Mouse (Mus musculus): ENCODE data around the gene Arfgef3. TPM values are rescaled to one million over a fixed set of nuclear protein-coding genes. Genes with fewer than 3 reads are reported as not detected.

Arfgef3 gene
- 3.6 and 4.0 TPM in 2 replicates for total RNA-seq (2012; rRNA removed)

DNA sequence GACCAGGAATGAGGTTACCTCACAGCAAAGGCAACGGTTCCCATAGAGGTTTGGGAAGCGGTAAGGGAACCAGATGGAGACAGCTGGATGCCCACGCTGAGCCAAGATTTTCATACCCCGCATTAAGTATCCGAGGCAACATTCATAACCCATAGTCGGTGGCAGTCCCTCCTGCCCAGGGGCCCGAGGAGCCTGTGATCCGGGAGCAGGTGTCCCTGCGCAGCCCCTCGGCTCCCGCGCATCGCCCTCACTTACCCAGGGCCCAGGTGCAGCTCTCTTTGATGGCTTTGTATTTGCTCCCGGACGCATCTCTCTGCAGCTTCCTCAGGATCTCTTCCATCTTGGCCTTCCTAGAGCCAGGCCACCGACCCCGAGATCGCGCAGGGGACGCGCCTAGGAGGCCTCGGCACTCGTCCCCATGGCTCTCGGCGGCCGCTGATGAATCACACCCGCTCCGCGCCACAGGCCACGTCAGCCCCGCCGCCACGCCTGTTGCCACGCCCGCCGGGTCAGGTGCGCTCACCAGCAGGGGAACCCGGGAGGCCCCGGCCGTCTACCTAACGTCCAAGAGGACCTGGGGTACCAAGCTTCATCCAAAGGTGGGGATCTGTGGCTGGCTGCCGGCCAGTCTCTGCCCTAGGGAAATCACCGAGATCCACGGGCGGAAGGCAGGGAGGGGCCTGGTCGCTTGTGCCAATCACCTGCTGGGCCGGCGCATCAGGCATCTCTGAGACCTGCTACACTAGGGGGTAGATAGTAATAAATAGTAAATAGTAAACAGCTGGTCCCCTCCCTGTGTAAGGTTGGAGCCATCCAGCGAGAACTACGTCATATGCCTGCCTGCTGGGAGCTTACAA lies at the start of gene Arfgef3:
Gene Arfgef3 (minus strand): TSS at position 664 of the 857 bp plus-strand sequence.
- H3K4me1 ChIP-seq (ENCODE audit: control insufficient read depth in 2 of 2, insufficient read depth in 2 of 2, low read length in 2 of 2, poor library complexity in 1 of 2): no peaks in the 10 kb centered on the region
- DNase-seq (ENCODE audit: low read depth, low spot score): no peak
- H3K9ac ChIP-seq (ENCODE audit: insufficient read depth, low read depth, low read length, poor library complexity, severe bottlenecking): peak within 1 kb of the TSS; percentile 68
- in situ Hi-C loops (cut with MboI; ENCODE audit: low sequenced_read_pairs in 2 of 2, unreplicated experiment in 2 of 2): no loop called here
- peak within 1 kb of the TSS; percentile 53 to 78 for H3K4me3 ChIP-seq (ENCODE audit: insufficient read depth in 1 of 2, low read depth in 1 of 2, low read length in 2 of 2, poor library complexity in 1 of 2, severe bottlenecking in 1 of 2)
- H3K9me3 ChIP-seq (ENCODE audit: control insufficient read depth, insufficient read depth, low read depth, low read length): no peaks in the 10 kb centered on the region
- TF ChIP-seq ZNF384 (IDR thresholded peaks at IDR 0.05; ENCODE audit: low read depth, low read length): no peak
- TF ChIP-seq ZC3H11A (IDR thresholded peaks at IDR 0.05; ENCODE audit: borderline replicate concordance, low read depth, low read length): no peak
- no peak for TF ChIP-seq HCFC1 (IDR thresholded peaks at IDR 0.05; ENCODE audit: borderline replicate concordance, insufficient read depth, low read length)
- TF ChIP-seq MAFK (IDR thresholded peaks at IDR 0.05; ENCODE audit: insufficient read depth, low read depth, low read length): no peak
- no peak for TF ChIP-seq CHD2 (IDR thresholded peaks at IDR 0.05; ENCODE audit: low read depth, low read length)
- no peaks in the 10 kb centered on the region for H3K36me3 ChIP-seq (ENCODE audit: control insufficient read depth, insufficient read depth, low read length, poor library complexity, severe bottlenecking)
- no peak within 1 kb of the TSS for H3K27ac ChIP-seq (ENCODE audit: insufficient read depth, low read depth, low read length, poor library complexity, severe bottlenecking)

DNA sequence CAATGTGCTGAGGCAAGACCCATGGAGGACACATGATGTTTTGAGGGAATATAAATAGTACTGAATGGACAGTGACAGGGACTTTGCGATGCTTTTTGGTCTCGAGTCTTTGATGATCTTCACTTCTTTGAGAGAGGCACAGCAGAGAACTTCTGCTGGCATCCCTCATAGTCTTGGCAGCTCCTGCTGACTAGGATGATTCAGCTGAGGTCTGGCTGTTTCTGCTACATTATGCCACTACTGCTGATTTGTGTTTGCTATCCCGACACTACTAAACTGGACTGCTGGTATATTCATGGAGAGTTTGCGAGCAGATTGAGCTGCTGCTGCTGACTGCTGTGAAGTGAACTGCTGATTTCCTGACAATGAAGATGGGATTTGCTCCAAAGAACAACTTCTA lies 46.3 kb upstream of the Arfgef3 start:
- in situ Hi-C loops (cut with MboI; ENCODE audit: low sequenced_read_pairs in 2 of 2, unreplicated experiment in 2 of 2): no loop called here
- Histone ChIP-seq H3K4me1 (ENCODE audit: control insufficient read depth in 2 of 2, insufficient read depth in 2 of 2, low read length in 2 of 2, poor library complexity in 1 of 2) (peaks cover 0 to 5% of the 10 kb centered on the region in 2 experiments; a peak in 2 of 4 replicates), H3K36me3 (ENCODE audit: control insufficient read depth, insufficient read depth, low read length, poor library complexity, severe bottlenecking) (no peaks in the 10 kb centered on the region), H3K9ac (ENCODE audit: insufficient read depth, low read depth, low read length, poor library complexity, severe bottlenecking) (no peak overlapping the region), H3K4me3 (ENCODE audit: insufficient read depth in 1 of 2, low read depth in 1 of 2, low read length in 2 of 2, poor library complexity in 1 of 2, severe bottlenecking in 1 of 2) (no peak overlapping the region), H3K27ac (ENCODE audit: insufficient read depth, low read depth, low read length, poor library complexity, severe bottlenecking) (no peak overlapping the region), H3K9me3 (ENCODE audit: control insufficient read depth, insufficient read depth, low read depth, low read length) (no peaks in the 10 kb centered on the region)
- no peak for TF ChIP-seq ZC3H11A (IDR thresholded peaks at IDR 0.05; ENCODE audit: borderline replicate concordance, low read depth, low read length)
- no peak for TF ChIP-seq HCFC1 (IDR thresholded peaks at IDR 0.05; ENCODE audit: borderline replicate concordance, insufficient read depth, low read length)
- TF ChIP-seq CHD2 (IDR thresholded peaks at IDR 0.05; ENCODE audit: low read depth, low read length): no peak
- DNase-seq (ENCODE audit: low read depth, low spot score): no peak

DNA sequence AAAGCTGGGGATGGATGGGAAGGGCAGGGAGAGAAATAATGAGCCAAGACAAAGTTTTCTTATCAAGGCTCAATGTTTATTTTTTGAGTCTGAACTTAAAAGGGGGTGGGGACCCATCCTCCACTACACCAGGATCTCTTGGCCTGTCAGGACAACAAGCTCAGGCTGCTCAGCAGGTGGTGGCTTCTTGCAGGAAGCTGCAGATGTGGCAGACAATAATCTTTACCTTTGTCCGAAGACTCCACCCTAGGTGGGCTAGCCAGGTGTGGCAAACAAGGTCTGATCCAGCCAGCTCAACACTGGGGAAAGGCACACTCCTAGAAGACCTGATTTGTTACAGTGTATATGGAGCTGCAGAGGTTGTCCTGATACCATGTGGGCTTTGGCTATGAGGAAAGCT lies 44.9 kb upstream of the Arfgef3 start:
- Histone ChIP-seq H3K4me1 (ENCODE audit: control insufficient read depth in 2 of 2, insufficient read depth in 2 of 2, low read length in 2 of 2, poor library complexity in 1 of 2) (peaks cover 0 to 5% of the 10 kb centered on the region in 2 experiments; a peak in 2 of 4 replicates), H3K4me3 (ENCODE audit: insufficient read depth in 1 of 2, low read depth in 1 of 2, low read length in 2 of 2, poor library complexity in 1 of 2, severe bottlenecking in 1 of 2) (no peak overlapping the region), H3K9ac (ENCODE audit: insufficient read depth, low read depth, low read length, poor library complexity, severe bottlenecking) (no peak overlapping the region), H3K36me3 (ENCODE audit: control insufficient read depth, insufficient read depth, low read length, poor library complexity, severe bottlenecking) (no peaks in the 10 kb centered on the region), H3K9me3 (ENCODE audit: control insufficient read depth, insufficient read depth, low read depth, low read length) (no peaks in the 10 kb centered on the region), H3K27ac (ENCODE audit: insufficient read depth, low read depth, low read length, poor library complexity, severe bottlenecking) (no peak overlapping the region)
- in situ Hi-C loops (cut with MboI; ENCODE audit: low sequenced_read_pairs in 2 of 2, unreplicated experiment in 2 of 2): no loop called here
- no peak for TF ChIP-seq ZC3H11A (IDR thresholded peaks at IDR 0.05; ENCODE audit: borderline replicate concordance, low read depth, low read length)
- TF ChIP-seq HCFC1 (IDR thresholded peaks at IDR 0.05; ENCODE audit: borderline replicate concordance, insufficient read depth, low read length): no peak
- TF ChIP-seq ZNF384 (IDR thresholded peaks at IDR 0.05; ENCODE audit: low read depth, low read length): no peak
- TF ChIP-seq MAFK (IDR thresholded peaks at IDR 0.05; ENCODE audit: insufficient read depth, low read depth, low read length): no peak
- no peak for TF ChIP-seq CHD2 (IDR thresholded peaks at IDR 0.05; ENCODE audit: low read depth, low read length)
- DNase-seq (ENCODE audit: low read depth, low spot score): no peak

DNA sequence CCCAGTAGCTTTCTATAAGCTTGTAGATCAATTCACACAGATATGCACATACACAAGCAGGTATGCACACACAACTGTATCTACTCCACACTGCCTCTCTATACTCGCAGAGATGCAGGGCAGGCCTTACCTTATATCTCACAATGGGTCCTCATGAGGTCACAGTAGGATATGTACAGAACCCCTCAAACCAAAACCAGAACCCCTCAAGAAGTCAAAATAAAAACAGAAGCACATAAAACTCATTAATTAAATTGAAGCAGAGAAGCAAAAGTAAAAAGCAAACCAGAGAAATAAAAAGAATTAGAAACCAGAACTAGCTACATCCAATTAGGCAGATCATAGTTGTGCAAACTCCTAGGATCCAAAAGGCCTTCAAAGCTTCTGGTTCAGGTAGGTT lies 42.9 kb upstream of the Arfgef3 start, which contains the start of gene Gm4922:
Gene Gm4922 (minus strand): TSS at position 101 of the 400 bp plus-strand sequence.
- DNase-seq (ENCODE audit: low read depth, low spot score): no peak
- TF ChIP-seq HCFC1 (IDR thresholded peaks at IDR 0.05; ENCODE audit: borderline replicate concordance, insufficient read depth, low read length) (no peak), ZNF384 (IDR thresholded peaks at IDR 0.05; ENCODE audit: low read depth, low read length) (no peak), CHD2 (IDR thresholded peaks at IDR 0.05; ENCODE audit: low read depth, low read length) (no peak), MAFK (IDR thresholded peaks at IDR 0.05; ENCODE audit: insufficient read depth, low read depth, low read length) (no peak), ZC3H11A (IDR thresholded peaks at IDR 0.05; ENCODE audit: borderline replicate concordance, low read depth, low read length) (no peak)
- Histone ChIP-seq H3K4me1 (ENCODE audit: control insufficient read depth in 2 of 2, insufficient read depth in 2 of 2, low read length in 2 of 2, poor library complexity in 1 of 2) (peaks cover 0 to 5% of the 10 kb centered on the region in 2 experiments; a peak in 2 of 4 replicates), H3K4me3 (ENCODE audit: insufficient read depth in 1 of 2, low read depth in 1 of 2, low read length in 2 of 2, poor library complexity in 1 of 2, severe bottlenecking in 1 of 2) (no peak within 1 kb of the TSS), H3K36me3 (ENCODE audit: control insufficient read depth, insufficient read depth, low read length, poor library complexity, severe bottlenecking) (no peaks in the 10 kb centered on the region), H3K27ac (ENCODE audit: insufficient read depth, low read depth, low read length, poor library complexity, severe bottlenecking) (no peak within 1 kb of the TSS), H3K9ac (ENCODE audit: insufficient read depth, low read depth, low read length, poor library complexity, severe bottlenecking) (no peak within 1 kb of the TSS), H3K9me3 (ENCODE audit: control insufficient read depth, insufficient read depth, low read depth, low read length) (no peaks in the 10 kb centered on the region)
- in situ Hi-C loops (cut with MboI; ENCODE audit: low sequenced_read_pairs in 2 of 2, unreplicated experiment in 2 of 2): no loop called here
